Mouse (Mus musculus): ENCODE data around the gene 1600002K03Rik.

The 1600002K03Rik gene

GRCm38 (mm10) chr10:80186649-80187048 is 13.9 kb downstream of the 1600002K03Rik start:
- WGBS = 68% methylated on average over 27 of the region's 27 CpGs

- 90% methylated on average over 10 of the region's 10 CpGs for WGBS
These were observed 15.0 kb downstream of the 1600002K03Rik start for GRCm38 (mm10) chr10:80187739-80188138.

- 83% methylated on average over 15 of the region's 15 CpGs for WGBS
These were observed 15.8 kb downstream of the 1600002K03Rik start for GRCm38 (mm10) chr10:80188453-80189024.

GRCm38 (mm10) chr10:80189999-80190398 is 17.3 kb downstream of the 1600002K03Rik start:
- WGBS = 26% methylated on average over 21 of the region's 21 CpGs

GRCm38 (mm10) chr10:80190491-80191051 is 17.8 kb downstream of the 1600002K03Rik start:
- 4% methylated on average over 48 of the region's 48 CpGs for WGBS

GRCm38 (mm10) chr10:80193976-80194375 is 21.2 kb downstream of the 1600002K03Rik start:
- 95% methylated on average over 6 of the region's 6 CpGs for WGBS

GRCm38 (mm10) chr10:80194441-80194840 is 21.7 kb downstream of the 1600002K03Rik start:
- WGBS = 67% methylated on average over 8 of the region's 8 CpGs

GRCm38 (mm10) chr10:80196167-80196566 is 23.4 kb downstream of the 1600002K03Rik start:
- WGBS = 94% methylated on average over 1 of the region's 1 CpGs

- WGBS = 67% methylated on average over 33 of the region's 33 CpGs
These were observed 24.2 kb downstream of the 1600002K03Rik start for GRCm38 (mm10) chr10:80196778-80197581.

GRCm38 (mm10) chr10:80199440-80200008 is 26.8 kb downstream of the 1600002K03Rik start:
- WGBS = 53% methylated on average over 3 of the region's 3 CpGs

- 92% methylated on average over 6 of the region's 6 CpGs for WGBS
These were observed 27.7 kb downstream of the 1600002K03Rik start for GRCm38 (mm10) chr10:80200485-80200884.

GRCm38 (mm10) chr10:80204055-80204454 is 31.3 kb downstream of the 1600002K03Rik start:
- WGBS = 30% methylated on average over 7 of the region's 7 CpGs

- WGBS = 90% methylated on average over 1 of the region's 1 CpGs
These were observed 34.5 kb downstream of the 1600002K03Rik start for GRCm38 (mm10) chr10:80207201-80207600.

- 81% methylated on average over 10 of the region's 10 CpGs for WGBS
These were observed 34.9 kb downstream of the 1600002K03Rik start for GRCm38 (mm10) chr10:80207676-80208075.

GRCm38 (mm10) chr10:80208248-80208647 is 35.5 kb downstream of the 1600002K03Rik start:
- WGBS = 84% methylated on average over 4 of the region's 4 CpGs

- 18% methylated on average over 24 of the region's 24 CpGs for WGBS
These were observed 36.2 kb downstream of the 1600002K03Rik start for GRCm38 (mm10) chr10:80208841-80209371.

GRCm38 (mm10) chr10:80211547-80212103 is 38.9 kb downstream of the 1600002K03Rik start:
- 78% methylated on average over 7 of the region's 7 CpGs for WGBS

GRCm38 (mm10) chr10:80215048-80215772 is 42.5 kb downstream of the 1600002K03Rik start:
- WGBS = 65% methylated on average over 16 of the region's 16 CpGs

- 49% methylated on average over 9 of the region's 9 CpGs for WGBS
These were observed 47.9 kb downstream of the 1600002K03Rik start for GRCm38 (mm10) chr10:80220676-80221075.

GRCm38 (mm10) chr10:80223137-80223536 is 50.4 kb downstream of the 1600002K03Rik start:
- WGBS = 86% methylated on average over 2 of the region's 2 CpGs
